Mouse (Mus musculus) E14TG2a.4 (cell line): Measurements from ENCODE around the gene Sik3.

Experiments
- CTCF ChIP-seq: conservative IDR thresholded peaks from 2 replicates; pipeline ENCODE4 v1.5.1; 2014; ENCODE audit warnings: low read length
- NANOG ChIP-seq: IDR thresholded peaks from 2 replicates; pipeline ENCODE4 v1.6.1; 2014; ENCODE audit warnings: borderline replicate concordance, low read length, mixed read lengths

DNA sequence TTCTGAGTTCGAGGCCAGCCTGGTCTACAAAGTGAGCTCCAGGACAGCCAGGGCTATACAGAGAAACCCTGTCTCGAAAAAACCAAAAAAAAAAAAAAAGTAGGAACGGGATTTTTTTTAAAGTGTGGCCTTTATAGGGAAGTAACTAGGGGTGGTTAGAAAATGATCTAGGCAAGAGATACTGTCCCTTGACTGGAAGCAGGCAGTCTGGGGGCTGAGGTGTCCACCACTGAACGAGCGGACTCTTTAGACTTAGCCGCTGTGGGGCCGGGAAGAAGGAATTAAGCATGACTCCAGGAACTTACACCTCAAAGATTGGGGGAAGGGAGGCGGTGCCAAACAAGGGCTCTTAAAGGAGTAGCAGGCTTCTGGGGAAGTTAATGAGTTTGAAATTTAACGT lies 205.6 kb downstream of the Sik3 start:
- TF ChIP-seq CTCF (no peak), NANOG (no peak)
